Mouse (Mus musculus): ENCODE data around the gene Rhoa.

- no peak for TF ChIP-seq CTCF (IDR thresholded peaks at IDR 0.05; ENCODE audit: borderline replicate concordance, control insufficient read depth, extremely low read depth, insufficient read depth, low read length, poor library complexity)
- TF ChIP-seq POLR2A (IDR thresholded peaks at IDR 0.05; ENCODE audit: control insufficient read depth, extremely low read depth, insufficient read depth, low read length, poor library complexity), result no peak
Measured at GRCm38 (mm10) chr9:108349727-108350126, 43.8 kb downstream of the Rhoa start.

All from thymus, adult 2 months (tissue).